Mouse (Mus musculus) midbrain, embryonic 16.5 days (tissue): ENCODE measurements around the gene Ntmt1. TPM values are rescaled to one million over a fixed set of nuclear protein-coding genes. Genes with fewer than 3 reads are reported as not detected.
A peak's percentile ranks its signal among the peaks of the same experiment; 100 is the strongest.

Experiments used
- ATAC-seq: fragments of 200-750 bp; cut with Nextera tagmentation; 2 replicates; pipeline ENCODE4 v1.8.0; 2017; ENCODE audit warnings: moderate TSS enrichment
- H3K27ac ChIP-seq: fragments of 300-500 bp; sonication (generic); 2 replicates; pipeline ENCODE4 v1.5.1; 2014; ENCODE audit warnings: mild to moderate bottlenecking, low read length, mixed read lengths
- H3K27me3 ChIP-seq: fragments of 300-500 bp; sonication (generic); 2 replicates; pipeline ENCODE4 v1.6.1; 2014; ENCODE audit warnings: low read depth, low read length, mixed read lengths; ENCODE audit not compliant: control insufficient read depth, insufficient read depth
- H3K36me3 ChIP-seq: fragments of 300-500 bp; sonication (generic); 2 replicates; pipeline ENCODE4 v1.6.1; 2014; ENCODE audit warnings: mild to moderate bottlenecking, low read length, moderate library complexity, mixed read lengths; ENCODE audit not compliant: control insufficient read depth, insufficient read depth
- H3K4me1 ChIP-seq: fragments of 300-500 bp; sonication (generic); 2 replicates; pipeline ENCODE4 v1.6.1; 2014; ENCODE audit warnings: mild to moderate bottlenecking, low read length, mixed read lengths; ENCODE audit not compliant: control insufficient read depth, insufficient read depth
- H3K4me2 ChIP-seq: fragments of 300-500 bp; sonication (generic); 2 replicates; pipeline ENCODE4 v1.6.1; 2014; ENCODE audit warnings: mild to moderate bottlenecking, low read length, mixed read lengths
- H3K4me3 ChIP-seq: fragments of 300-500 bp; sonication (generic); 2 replicates; pipeline ENCODE4 v1.5.1; 2014; ENCODE audit warnings: low read depth, mild to moderate bottlenecking, low read length, moderate library complexity, mixed read lengths
- H3K9ac ChIP-seq: fragments of 300-500 bp; sonication (generic); 2 replicates; pipeline ENCODE4 v1.6.1; 2014; ENCODE audit warnings: low read depth, low read length, mixed read lengths
- H3K9me3 ChIP-seq: fragments of 300-500 bp; sonication (generic); replicated peaks from 2 replicates; pipeline ENCODE4 v1.6.1; 2014; ENCODE audit warnings: mild to moderate bottlenecking, low read length, mixed read lengths; ENCODE audit not compliant: control insufficient read depth, poor library complexity, severe bottlenecking
- WGBS: fragments of 180-500 bp; shearing (Covaris S2); extraction: QIAGEN DNeasy Blood & Tissue Kit; methylation state at CpG from one replicate; pipeline ENCODE4 v1.1.7; 2014; 5-methylcytosine and 5-hydroxymethylcytosine counted together
- polyA plus RNA-seq: library from polyadenylated mRNA; unstranded; fragments of >200 nt; fragmentation: Nextera tagmentation; extraction: Ambion mirVana; gene quantifications from 2 replicates; pipeline ENCODE4 v1.2.1, GENCODE M21; 2015

Gene Ntmt1
- polyA plus RNA-seq, 1 experiment from 2014 or later, result 105 TPM

DNA sequence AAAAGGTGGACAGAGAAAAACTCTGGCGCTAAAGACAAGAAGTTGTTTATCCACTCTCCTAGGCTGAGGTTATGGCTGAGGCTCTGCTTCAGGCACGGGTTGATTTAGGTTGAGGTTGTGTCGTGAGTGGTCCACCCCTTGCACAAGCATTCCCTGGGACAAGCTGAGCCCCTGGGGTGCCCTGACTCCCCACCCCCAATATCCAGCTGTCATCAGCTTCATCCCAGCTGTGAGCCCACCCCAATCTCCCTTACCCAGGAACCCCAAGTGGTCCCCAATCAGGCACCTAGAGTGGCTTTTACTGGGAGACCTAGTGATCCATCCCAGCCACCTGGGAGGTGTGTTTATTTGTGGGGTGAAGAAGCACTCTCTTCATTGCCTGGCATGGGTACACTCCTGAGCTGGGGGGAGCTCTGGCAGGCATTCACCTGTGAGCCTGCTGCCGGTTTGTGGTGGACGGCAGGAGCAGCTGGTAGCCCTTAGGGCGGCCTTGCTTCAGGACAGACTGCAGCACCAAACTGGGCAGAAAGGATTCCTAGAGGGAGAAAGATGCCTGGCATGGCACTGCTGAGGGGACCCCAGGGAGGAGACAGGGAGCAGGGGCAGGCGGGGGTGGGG is 12.2 kb upstream of the Ntmt1 start:
- peak overlapping the region; percentile 60; the same call in 1 of the 2 replicates for H3K4me2 ChIP-seq
- no peaks in the 10 kb centered on the region for H3K36me3 ChIP-seq
- peaks cover 24% of the 10 kb centered on the region for H3K4me1 ChIP-seq
- no peaks in the 10 kb centered on the region for H3K9me3 ChIP-seq
- no peak overlapping the region for H3K4me3 ChIP-seq
- no peak for ATAC-seq
- H3K27ac ChIP-seq, result no peak overlapping the region
- 60% methylated on average over 7 of the region's 7 CpGs for WGBS
- 0 out of 2 replicates have a peak overlapping the region, but pooled peaks have one; percentile 50 for H3K9ac ChIP-seq
- no peaks in the 10 kb centered on the region; the same call in 1 of the 2 replicates for H3K27me3 ChIP-seq

DNA sequence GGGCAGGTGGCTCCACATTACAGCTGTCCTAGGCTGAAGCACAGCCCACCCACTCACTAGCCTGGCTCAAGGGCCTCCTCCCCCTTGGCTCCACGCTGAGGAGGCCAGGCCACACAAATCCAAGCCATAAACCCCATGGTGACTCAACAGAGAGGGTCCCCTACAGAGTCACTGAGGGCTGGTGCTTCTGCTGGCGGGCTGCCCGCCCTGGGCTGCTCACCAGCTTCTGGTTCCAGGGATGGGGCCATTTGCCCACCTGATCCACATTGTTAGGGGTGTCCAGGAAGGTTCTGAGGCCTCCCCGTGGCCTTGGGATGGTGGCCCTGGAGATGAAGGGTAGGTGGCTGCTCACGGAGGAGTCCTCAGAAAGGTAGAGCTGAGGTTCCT is 11.7 kb upstream of the Ntmt1 start:
- no peaks in the 10 kb centered on the region for H3K36me3 ChIP-seq
- no peaks in the 10 kb centered on the region; the same call in 1 of the 2 replicates for H3K27me3 ChIP-seq
- no peak overlapping the region for H3K4me3 ChIP-seq
- H3K9me3 ChIP-seq, result no peaks in the 10 kb centered on the region
- peak overlapping the region; percentile 61 for H3K27ac ChIP-seq
- H3K4me2 ChIP-seq, result peak overlapping the region; percentile 49
- H3K9ac ChIP-seq, result peak overlapping the region; percentile 50
- H3K4me1 ChIP-seq, result peaks cover 24% of the 10 kb centered on the region
- peak; percentile 19 for ATAC-seq
- 55% methylated on average over 5 of the region's 5 CpGs for WGBS

DNA sequence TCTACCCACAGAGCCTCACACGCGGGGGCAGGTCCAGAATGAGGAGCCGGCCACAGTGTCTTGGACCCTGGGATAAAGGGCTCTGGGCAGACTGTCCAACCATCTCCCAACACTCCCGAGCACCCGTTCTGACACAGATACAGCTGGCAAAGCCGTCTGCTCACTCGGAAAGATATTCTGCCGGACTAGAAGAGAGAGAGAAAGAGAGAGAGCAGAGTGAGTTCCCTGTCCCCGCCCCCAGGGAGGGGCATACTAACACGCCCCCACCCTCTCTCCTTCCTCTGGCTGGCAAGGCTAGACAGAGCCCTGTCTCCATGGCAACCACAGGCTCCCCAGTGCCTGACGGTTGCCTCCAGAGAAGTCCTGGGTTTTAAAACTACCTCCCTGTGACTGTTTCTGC is 11.2 kb upstream of the Ntmt1 start:
- Histone ChIP-seq H3K4me3 (0 out of 2 replicates have a peak overlapping the region, but pooled peaks have one; percentile 13), H3K4me1 (peaks cover 29% of the 10 kb centered on the region)

DNA sequence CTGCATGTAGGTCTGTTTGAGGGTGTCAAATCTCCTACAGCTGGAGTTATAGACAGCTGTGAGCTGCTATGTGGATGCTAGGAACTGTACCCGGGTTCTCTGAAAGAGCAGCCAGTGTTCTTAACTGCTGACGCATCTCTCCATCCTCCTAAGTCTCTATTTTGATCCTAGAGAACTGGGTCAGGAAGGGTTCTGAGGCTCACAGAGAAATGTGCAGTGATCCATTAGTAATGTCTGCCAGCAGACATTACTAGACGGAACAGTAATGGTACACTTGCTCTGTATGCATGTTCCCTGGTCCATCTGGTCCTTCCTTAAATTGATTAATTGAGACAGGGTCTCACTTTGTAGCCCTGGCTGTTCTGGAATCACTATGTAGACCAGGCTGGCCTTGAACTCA is 8.2 kb upstream of the Ntmt1 start:
- WGBS, result 82% methylated on average over 3 of the region's 3 CpGs
- no peaks in the 10 kb centered on the region for H3K36me3 ChIP-seq
- no peak for ATAC-seq
- no peak overlapping the region for H3K27ac ChIP-seq
- H3K9ac ChIP-seq, result no peak overlapping the region
- H3K27me3 ChIP-seq, result peaks cover 8% of the 10 kb centered on the region
- H3K4me3 ChIP-seq, result no peak overlapping the region
- no peaks in the 10 kb centered on the region for H3K9me3 ChIP-seq
- H3K4me2 ChIP-seq, result no peak overlapping the region
- peaks cover 28% of the 10 kb centered on the region for H3K4me1 ChIP-seq

More for the DNA sequence above, 11.2 kb upstream of the Ntmt1 start:
- no peaks in the 10 kb centered on the region; the same call in 1 of the 2 replicates for H3K27me3 ChIP-seq
- H3K27ac ChIP-seq, result peak overlapping the region; percentile 79
- no peaks in the 10 kb centered on the region for H3K36me3 ChIP-seq
- H3K9ac ChIP-seq, result peak overlapping the region; percentile 51
- no peaks in the 10 kb centered on the region for H3K9me3 ChIP-seq
- peak; percentile 82 for ATAC-seq
- 4% methylated on average over 10 of the region's 11 CpGs for WGBS
- peak overlapping the region; percentile 49 for H3K4me2 ChIP-seq

DNA sequence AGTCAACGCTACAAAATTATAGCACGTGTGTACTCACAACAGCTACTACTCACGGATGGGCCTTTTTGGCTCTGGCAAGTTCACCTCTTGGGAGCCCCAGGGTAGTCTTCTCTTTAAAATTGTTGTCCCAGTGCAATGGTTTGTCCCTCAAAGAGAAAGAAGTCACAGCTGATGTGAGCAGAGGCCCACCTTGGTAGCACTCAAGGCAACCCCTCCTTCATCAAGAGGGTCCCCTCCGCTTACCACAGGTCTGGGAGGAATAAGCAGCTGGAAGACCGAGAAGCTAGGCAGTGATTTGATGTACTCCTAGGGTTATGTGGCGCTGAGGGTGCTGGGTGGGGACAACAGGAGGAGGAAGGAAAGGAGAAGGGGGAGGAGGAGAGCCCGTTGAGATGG is 7.0 kb upstream of the Ntmt1 start:
- H3K4me1 ChIP-seq, result peaks cover 24% of the 10 kb centered on the region
- H3K27me3 ChIP-seq, result peaks cover 8% of the 10 kb centered on the region
- no peaks in the 10 kb centered on the region for H3K9me3 ChIP-seq
- H3K4me3 ChIP-seq, result peak overlapping the region; percentile 43
- H3K36me3 ChIP-seq, result no peaks in the 10 kb centered on the region
- no peak for ATAC-seq
- peak overlapping the region; percentile 69 for H3K9ac ChIP-seq
- H3K4me2 ChIP-seq, result peak overlapping the region; percentile 91
- no peak overlapping the region for H3K27ac ChIP-seq
- WGBS, result 47% methylated on average over 6 of the region's 7 CpGs

DNA sequence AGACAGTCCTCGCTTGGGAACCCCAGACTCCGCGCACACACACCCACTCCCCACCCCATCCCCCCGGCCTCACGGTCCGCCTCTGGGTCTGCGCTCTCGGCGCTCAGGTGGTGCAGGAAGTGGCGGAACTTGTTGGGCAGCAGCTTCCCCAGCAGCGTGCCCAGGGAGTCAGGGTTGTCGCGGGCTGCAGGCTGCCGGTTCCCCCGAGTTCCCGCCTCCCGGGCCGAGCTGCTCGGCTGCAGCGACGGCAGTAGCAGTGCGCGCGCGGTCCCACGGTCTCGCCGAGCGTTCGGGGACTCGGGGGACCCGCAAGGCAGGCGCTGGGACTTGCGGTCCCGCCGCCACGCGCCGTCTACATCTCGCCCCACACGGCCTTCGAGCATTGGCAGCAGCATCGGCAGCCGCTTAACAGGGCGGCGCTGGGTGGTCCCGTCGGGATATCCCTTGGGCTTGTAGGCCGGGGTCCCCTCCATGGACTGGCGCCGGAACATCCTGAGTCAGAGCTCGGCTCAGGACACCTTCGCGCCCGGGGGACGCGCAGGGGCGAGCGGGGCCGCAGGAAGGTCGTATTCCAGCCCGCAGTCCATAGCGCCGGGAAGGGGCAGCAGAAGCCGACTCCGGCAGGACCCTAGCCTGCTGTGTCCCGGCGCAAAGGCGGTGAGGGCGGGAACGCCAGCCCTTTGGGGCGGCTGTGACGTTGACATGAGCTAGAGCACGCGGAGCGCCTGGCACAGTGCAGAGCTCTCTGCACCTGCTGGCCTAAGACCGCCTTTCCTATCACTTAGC is 6.4 kb upstream of the Ntmt1 start:
- no peak for ATAC-seq
- Histone ChIP-seq H3K9ac (peak overlapping the region; percentile 69), H3K4me2 (peak overlapping the region; percentile 91), H3K27ac (no peak overlapping the region), H3K27me3 (peaks cover 8% of the 10 kb centered on the region), H3K9me3 (no peaks in the 10 kb centered on the region), H3K36me3 (no peaks in the 10 kb centered on the region), H3K4me1 (peaks cover 18% of the 10 kb centered on the region), H3K4me3 (peak overlapping the region; percentile 43)
- WGBS, result under 1% methylated on average over 72 of the region's 77 CpGs

DNA sequence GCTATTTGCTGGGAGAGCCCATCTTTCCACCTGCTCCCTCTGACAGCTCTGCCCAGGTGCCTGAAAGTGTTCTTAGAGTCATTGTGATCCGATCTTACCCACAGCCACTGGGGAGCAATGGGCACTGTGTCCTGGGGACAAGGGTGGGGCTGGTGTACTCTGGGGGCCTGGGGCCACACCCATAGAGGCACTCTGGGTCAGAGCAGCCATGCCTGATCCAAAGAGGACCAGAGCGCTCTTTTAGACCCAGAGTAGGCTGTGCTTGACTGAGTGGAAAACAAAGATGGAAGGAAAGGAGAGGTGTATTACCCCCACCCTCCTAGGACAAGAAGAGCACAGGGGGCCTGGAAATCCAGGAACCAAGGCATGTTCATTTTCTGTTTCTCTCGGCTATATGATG is 4.0 kb upstream of the Ntmt1 start, which contains the start of gene 1700001O22Rik:
Gene 1700001O22Rik, minus strand, starts transcription at position 58 of the 400 bp plus-strand sequence.
- no peak within 1 kb of the TSS for H3K9ac ChIP-seq

DNA sequence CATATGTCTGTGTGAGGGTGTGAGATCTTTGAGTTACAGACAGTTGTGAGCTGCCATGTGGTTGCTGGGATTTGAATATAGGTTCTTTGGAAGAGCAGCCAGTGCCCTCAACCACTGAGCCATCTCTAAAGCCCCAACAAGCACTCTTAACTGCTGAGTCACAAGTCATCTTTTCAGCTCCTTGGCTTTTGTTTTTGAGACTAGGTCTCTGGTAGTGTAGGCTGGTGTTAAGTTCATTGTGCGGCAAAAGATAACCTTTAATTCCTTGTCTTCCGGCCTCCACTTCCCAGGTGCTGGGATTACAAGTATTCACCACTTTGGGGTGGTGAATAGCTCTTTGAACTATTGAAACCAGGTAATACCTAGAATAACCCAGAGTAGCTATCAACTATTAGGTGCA is 1.6 kb upstream of the Ntmt1 start:
- no peak overlapping the region for H3K4me3 ChIP-seq
- WGBS, result 97% methylated on average over 2 of the region's 2 CpGs
- no peak for ATAC-seq

More for the DNA sequence above, 4.0 kb upstream of the Ntmt1 start, which contains the start of gene 1700001O22Rik:
- no peak within 1 kb of the TSS for H3K4me2 ChIP-seq
- H3K9me3 ChIP-seq, result no peaks in the 10 kb centered on the region
- H3K36me3 ChIP-seq, result no peaks in the 10 kb centered on the region
- 86% methylated on average over 3 of the region's 3 CpGs for WGBS
- no peak within 1 kb of the TSS for H3K4me3 ChIP-seq
- no peak within 1 kb of the TSS for H3K27ac ChIP-seq
- peaks cover 8% of the 10 kb centered on the region for H3K27me3 ChIP-seq
- no peak for ATAC-seq
- peaks cover 10% of the 10 kb centered on the region for H3K4me1 ChIP-seq

DNA sequence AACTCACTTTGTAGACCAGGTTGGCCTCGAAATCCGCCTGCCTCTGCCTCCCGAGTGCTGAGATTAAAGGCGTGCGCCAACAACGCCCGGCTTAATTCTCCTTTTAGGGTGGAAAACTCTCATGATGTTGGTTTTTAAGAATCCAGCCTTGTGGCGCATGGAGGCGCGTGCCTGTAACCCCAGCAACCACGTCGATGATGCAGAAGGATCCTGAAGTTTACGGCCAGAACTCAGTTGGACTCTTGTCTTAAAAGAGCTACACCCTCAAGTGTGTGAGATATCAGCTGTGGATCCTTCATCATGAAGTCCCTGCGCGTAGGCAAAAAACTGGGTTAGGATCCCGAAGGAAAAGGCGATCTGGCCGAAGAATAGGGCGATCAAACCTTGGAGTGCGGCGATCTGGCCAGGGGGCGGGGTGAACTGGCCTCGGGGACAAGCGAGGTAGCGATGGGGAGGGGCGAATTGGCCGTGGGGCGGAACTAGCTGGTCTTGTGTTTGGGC is 429 bp upstream of the Ntmt1 start:
- peaks cover 19% of the 10 kb centered on the region for H3K4me1 ChIP-seq
- no peak; the same call in none of the 2 replicates for ATAC-seq
- 5% methylated on average over 28 of the region's 28 CpGs for WGBS

More for the DNA sequence above, 1.6 kb upstream of the Ntmt1 start:
- no peak overlapping the region for H3K27ac ChIP-seq
- no peak overlapping the region for H3K9ac ChIP-seq
- no peak overlapping the region for H3K4me2 ChIP-seq
- peaks cover 8% of the 10 kb centered on the region for H3K27me3 ChIP-seq
- no peaks in the 10 kb centered on the region for H3K9me3 ChIP-seq
- peaks cover 25% of the 10 kb centered on the region for H3K4me1 ChIP-seq
- H3K36me3 ChIP-seq, result no peaks in the 10 kb centered on the region

More for the DNA sequence above, 429 bp upstream of the Ntmt1 start:
- Histone ChIP-seq H3K4me2 (peak overlapping the region; percentile 88), H3K9me3 (no peaks in the 10 kb centered on the region), H3K36me3 (no peaks in the 10 kb centered on the region), H3K9ac (peak overlapping the region; percentile 77), H3K27ac (peak overlapping the region; percentile 81), H3K27me3 (peaks cover 8% of the 10 kb centered on the region), H3K4me3 (peak overlapping the region; percentile 54)
